Mouse (Mus musculus): ENCODE data around the gene Acin1. TPM values are rescaled to one million over a fixed set of nuclear protein-coding genes. Genes with fewer than 3 reads are reported as not detected.

The Acin1 gene
- total and polyA plus RNA-seq, 3 experiments: 74.0 to 324 (median 118) TPM

GRCm38 (mm10) chr14:54714617-54715081, 27.9 kb upstream of the Acin1 start:
- peaks cover 3% of the 10 kb centered on the region for H3K27me3 ChIP-seq (replicated peaks)
- H3K9ac ChIP-seq (ENCODE audit: insufficient read depth, low read depth): 0 out of 2 replicates have a peak overlapping the region, but pooled peaks have one; percentile 21
- peaks cover 8 to 30% of the 10 kb centered on the region in 2 experiments; a peak in 3 of 4 replicates for H3K4me1 ChIP-seq (ENCODE audit: control insufficient read depth in 1 of 2, insufficient read depth in 2 of 2)
- H3K79me2 ChIP-seq (replicated peaks; ENCODE audit: control insufficient read depth, extremely low read depth, insufficient read depth, poor library complexity, severe bottlenecking): no peaks in the 10 kb centered on the region
- 0 out of 2 replicates have a peak, but pooled peaks have one; percentile 26 for TF ChIP-seq TCF12 (IDR thresholded peaks at IDR 0.05; ENCODE audit: low read depth, low read length)
- TF ChIP-seq CTCF (conservative IDR thresholded peaks at IDR 0.05 in 1 of 2, IDR thresholded peaks at IDR 0.05 in 1 of 2; ENCODE audit: low read depth in 2 of 2, low read length in 2 of 2): peak in 1 of 2 experiments; percentile 2; a peak in 1 of 4 replicates
- TF ChIP-seq ETS1 (conservative IDR thresholded peaks at IDR 0.05; ENCODE audit: low read depth, low read length): no peak
- no peak for TF ChIP-seq USF1 (IDR thresholded peaks at IDR 0.05; ENCODE audit: low read depth, low read length)
- no peak for TF ChIP-seq SIN3A (IDR thresholded peaks at IDR 0.05; ENCODE audit: low read length)
- in situ Hi-C loops (cut with MboI; ENCODE audit: low pct_ligation_motif_present, low pct_unique_long_range_greater_than_20kb, low sequenced_read_pairs): loop anchor here (5.0 to 10.0 kb wide), 2 partner anchors 108 to 300 kb away; partner anchors contain the start of gene Ngdn
- H3K27ac ChIP-seq (ENCODE audit: insufficient read depth, low read depth): no peak overlapping the region
- peaks cover 9% of the 10 kb centered on the region for H3K9me3 ChIP-seq (replicated peaks; ENCODE audit: low read length)
- peak; percentile 68 for DNase-seq (ENCODE audit: extremely low read depth)
- dilution Hi-C loops (cut with MboI; ENCODE audit: extremely low pct_ligation_motif_present, extremely low pct_unique_long_range_greater_than_20kb, low sequenced_read_pairs): no loop called here
- H3K36me3 ChIP-seq (replicated peaks in 1 of 2; ENCODE audit: control insufficient read depth in 1 of 2, insufficient read depth in 1 of 2, low read length in 1 of 2): no peaks in the 10 kb centered on the region
- peak overlapping the region; percentile 42 to 47 (median 46) for H3K4me3 ChIP-seq (replicated peaks in 1 of 3; ENCODE audit: low read depth in 2 of 3, low read length in 2 of 3, poor library complexity in 1 of 3)
- peak overlapping the region; percentile 84 for H3K4me2 ChIP-seq (ENCODE audit: insufficient read depth, low read depth, poor library complexity, severe bottlenecking)

- dilution Hi-C loops (cut with MboI; ENCODE audit: extremely low pct_ligation_motif_present, extremely low pct_unique_long_range_greater_than_20kb, low sequenced_read_pairs) (no loop called here), in situ Hi-C loops (cut with MboI; ENCODE audit: low pct_ligation_motif_present, low pct_unique_long_range_greater_than_20kb, low sequenced_read_pairs) (loop anchor here (10.0 kb wide), 1 partner anchor 301 kb away; the partner anchor contains the start of gene Ngdn)
- peak; percentile 86 for DNase-seq (ENCODE audit: extremely low read depth)
- H3K4me2 ChIP-seq (ENCODE audit: insufficient read depth, low read depth, poor library complexity, severe bottlenecking): peak overlapping the region; percentile 84
- no peaks in the 10 kb centered on the region for H3K79me2 ChIP-seq (replicated peaks; ENCODE audit: control insufficient read depth, extremely low read depth, insufficient read depth, poor library complexity, severe bottlenecking)
- no peak overlapping the region for H3K27ac ChIP-seq (ENCODE audit: insufficient read depth, low read depth)
- no peak for TF ChIP-seq GABPA (IDR thresholded peaks at IDR 0.05; ENCODE audit: insufficient replicate concordance, low read depth, low read length)
- TF ChIP-seq CHD2 (IDR thresholded peaks at IDR 0.05; ENCODE audit: low read length): no peak
- peak; percentile 40; the same call in 1 of the 2 replicates for TF ChIP-seq JUND (conservative IDR thresholded peaks at IDR 0.05; ENCODE audit: low read depth, low read length)
- 0 out of 2 replicates have a peak, but pooled peaks have one; percentile 28 for TF ChIP-seq E2F4 (IDR thresholded peaks at IDR 0.05; ENCODE audit: insufficient replicate concordance, low read depth, low read length)
- peak; percentile 78 to 98 for TF ChIP-seq CTCF (conservative IDR thresholded peaks at IDR 0.05 in 1 of 2, IDR thresholded peaks at IDR 0.05 in 1 of 2; ENCODE audit: low read depth in 2 of 2, low read length in 2 of 2)
- peak; percentile 96 for TF ChIP-seq SMC3 (IDR thresholded peaks at IDR 0.05; ENCODE audit: low read depth, low read length)
- 0 out of 2 replicates have a peak, but pooled peaks have one; percentile 44 for TF ChIP-seq TCF12 (IDR thresholded peaks at IDR 0.05; ENCODE audit: low read depth, low read length)
- peak; percentile 67; the same call in 1 of the 2 replicates for TF ChIP-seq IRF4 (IDR thresholded peaks at IDR 0.05; ENCODE audit: low read depth, low read length)
- TF ChIP-seq BHLHE40 (IDR thresholded peaks at IDR 0.05; ENCODE audit: low read depth, low read length): 0 out of 2 replicates have a peak, but pooled peaks have one; percentile 22
- peak; percentile 53; the same call in 1 of the 2 replicates for TF ChIP-seq MXI1 (IDR thresholded peaks at IDR 0.05; ENCODE audit: low read depth, low read length)
- TF ChIP-seq RCOR1 (conservative IDR thresholded peaks at IDR 0.05; ENCODE audit: low read depth, low read length): 0 out of 2 replicates have a peak, but pooled peaks have one; percentile 22
- peak; percentile 35; the same call in 1 of the 2 replicates for TF ChIP-seq ELF1 (IDR thresholded peaks at IDR 0.05; ENCODE audit: low read depth, low read length)
- peak; percentile 43; the same call in 1 of the 2 replicates for TF ChIP-seq HCFC1 (IDR thresholded peaks at IDR 0.05; ENCODE audit: low read depth, low read length)
- TF ChIP-seq RAD21 (IDR thresholded peaks at IDR 0.05; ENCODE audit: low read depth, low read length): peak; percentile 95
- no peak for TF ChIP-seq POLR2A (IDR thresholded peaks at IDR 0.05; ENCODE audit: low read depth, low read length)
- TF ChIP-seq SIN3A (IDR thresholded peaks at IDR 0.05; ENCODE audit: low read length): peak; percentile 78; the same call in 1 of the 2 replicates
- TF ChIP-seq JUN (IDR thresholded peaks at IDR 0.05; ENCODE audit: insufficient read depth, low read depth, low read length): no peak
- no peak for TF ChIP-seq ZKSCAN1 (IDR thresholded peaks at IDR 0.05; ENCODE audit: borderline replicate concordance, low read depth, low read length)
- peak; percentile 23; the same call in 1 of the 2 replicates for TF ChIP-seq MAZ (IDR thresholded peaks at IDR 0.05; ENCODE audit: low read depth, low read length)
- peak; percentile 36; the same call in 1 of the 2 replicates for TF ChIP-seq NELFE (IDR thresholded peaks at IDR 0.05; ENCODE audit: low read depth, low read length)
- TF ChIP-seq MYC (IDR thresholded peaks at IDR 0.05; ENCODE audit: low read depth, low read length): 0 out of 2 replicates have a peak, but pooled peaks have one; percentile 34
- TF ChIP-seq ZC3H11A (IDR thresholded peaks at IDR 0.05; ENCODE audit: low read depth, low read length): peak; percentile 83
- peak overlapping the region; percentile 42 to 47 (median 46) for H3K4me3 ChIP-seq (replicated peaks in 1 of 3; ENCODE audit: low read depth in 2 of 3, low read length in 2 of 3, poor library complexity in 1 of 3)
- peaks cover 3% of the 10 kb centered on the region for H3K27me3 ChIP-seq (replicated peaks)
- H3K9me3 ChIP-seq (replicated peaks; ENCODE audit: low read length): peaks cover 9% of the 10 kb centered on the region
- no peaks in the 10 kb centered on the region for H3K36me3 ChIP-seq (replicated peaks in 1 of 2; ENCODE audit: control insufficient read depth in 1 of 2, insufficient read depth in 1 of 2, low read length in 1 of 2)
- 0 out of 2 replicates have a peak overlapping the region, but pooled peaks have one; percentile 21 for H3K9ac ChIP-seq (ENCODE audit: insufficient read depth, low read depth)
- H3K4me1 ChIP-seq (ENCODE audit: control insufficient read depth in 1 of 2, insufficient read depth in 2 of 2): peaks cover 8 to 30% of the 10 kb centered on the region in 2 experiments; a peak in 3 of 4 replicates
Measured at GRCm38 (mm10) chr14:54714121-54714520, 27.4 kb upstream of the Acin1 start.

Measured in CH12.LX (cell line).